Mouse (Mus musculus) cerebellum, adult 2 months (tissue): ENCODE results near the gene Slc28a3. TPM values are rescaled to one million over a fixed set of nuclear protein-coding genes. Genes with fewer than 3 reads are reported as not detected.

Experiments
- DNase-seq, 2 experiments: peaks; one replicate each; pipeline ENCODE4 v3.0.0; 2021
- H3K27ac ChIP-seq: fragments of 200-500 bp; 2 replicates; pipeline ENCODE4 v1.5.1; 2012; ENCODE audit warnings: low read length, control low read depth, inconsistent platforms; ENCODE audit not compliant: insufficient read depth
- H3K27me3 ChIP-seq: fragments of 200-500 bp; 2 replicates; pipeline ENCODE4 v1.6.1; 2012; ENCODE audit warnings: inconsistent platforms, mild to moderate bottlenecking, low read length, moderate library complexity; ENCODE audit not compliant: control insufficient read depth, insufficient read depth
- H3K4me1 ChIP-seq: fragments of 200-500 bp; 2 replicates; pipeline ENCODE4 v1.6.1; 2011; ENCODE audit warnings: low read length; ENCODE audit not compliant: control insufficient read depth, insufficient read depth
- H3K4me3 ChIP-seq: fragments of 200-500 bp; replicated peaks from 2 replicates; pipeline ENCODE3; 2011; ENCODE audit warnings: mild to moderate bottlenecking, low read depth, low read length, control low read depth; ENCODE audit not compliant: insufficient read depth
- CTCF ChIP-seq: fragments of 200-500 bp; IDR thresholded peaks from 2 replicates; pipeline ENCODE4 v1.5.1; 2011; ENCODE audit warnings: low read depth, mild to moderate bottlenecking, control low read depth, low read length, moderate library complexity, borderline replicate concordance; ENCODE audit not compliant: insufficient read depth
- POLR2A ChIP-seq: fragments of 200-500 bp; IDR thresholded peaks from 2 replicates; pipeline ENCODE4 v1.6.1; 2011; ENCODE audit warnings: low read length, control low read depth, borderline replicate concordance; ENCODE audit not compliant: insufficient read depth
- WGBS: fragments of 180-500 bp; shearing (Covaris S2); methylation state at CpG from one replicate; pipeline ENCODE4 v1.1.7; 2018; 5-methylcytosine and 5-hydroxymethylcytosine counted together
- polyA plus RNA-seq: library from polyadenylated mRNA; depleted of rRNA; stranded (reverse); fragments of >200 nt; gene quantifications from 2 replicates; pipeline ENCODE4 v1.2.3, GENCODE M21; 2012

Gene Slc28a3
- polyA plus RNA-seq, 1 experiment, result 0.05 TPM

DNA sequence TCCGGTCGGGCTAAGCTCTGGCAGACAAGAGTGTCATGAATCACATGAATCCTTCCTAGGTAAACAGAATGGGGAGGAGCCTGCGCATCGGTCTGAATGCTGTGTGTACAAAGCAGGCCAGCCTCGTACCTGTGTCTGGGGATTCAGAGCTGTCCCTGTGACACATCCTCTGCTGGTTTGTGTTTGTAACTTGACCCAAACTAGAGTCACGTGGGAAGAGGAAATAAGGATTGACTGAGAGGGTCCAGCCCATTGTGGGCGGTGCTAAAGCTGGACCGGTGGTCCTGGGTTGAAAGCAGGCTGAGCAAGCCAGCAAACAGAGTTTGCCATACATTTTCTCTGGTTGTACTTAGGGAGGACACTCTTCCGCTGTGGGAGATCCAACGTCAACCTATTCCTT, 20.1 kb upstream of the Slc28a3 start:
- DNase-seq, result no peak
- TF ChIP-seq POLR2A (no peak), CTCF (no peak)
- WGBS, result 61% methylated on average over 10 of the region's 10 CpGs

DNA sequence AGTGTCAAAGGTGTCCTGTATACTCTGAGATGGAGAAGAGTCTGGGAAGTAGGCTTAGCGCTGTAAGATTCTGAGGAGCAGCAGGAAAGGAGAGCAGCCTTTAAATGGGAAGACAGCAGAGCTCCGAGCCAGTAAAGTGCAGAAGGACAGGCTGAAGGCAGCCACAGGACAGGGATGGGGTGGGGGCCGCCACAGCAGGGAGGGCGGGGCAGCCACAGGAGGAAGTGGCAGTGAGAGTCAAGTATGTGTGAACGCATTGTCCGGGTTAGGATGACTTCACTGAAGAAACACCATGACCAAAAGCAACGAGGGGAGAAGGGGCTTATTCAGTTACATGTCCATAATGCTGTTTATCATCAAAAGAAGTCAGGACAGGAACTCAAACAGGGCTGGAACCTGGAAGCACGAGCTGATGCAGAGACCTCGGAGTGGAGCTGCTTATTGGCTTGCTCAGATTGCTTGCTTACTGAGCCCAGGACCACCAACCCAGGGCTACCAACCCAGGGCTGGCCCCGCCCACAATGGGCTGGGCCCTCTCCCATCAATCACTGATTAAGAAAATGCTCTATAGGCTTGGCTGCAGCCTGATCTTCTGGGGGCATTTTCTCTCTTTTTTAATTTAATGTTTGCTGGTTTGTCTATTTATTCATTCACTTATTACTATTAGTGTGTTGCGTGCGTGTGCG, 18.8 kb upstream of the Slc28a3 start:
- DNase-seq, result no peak
- Histone ChIP-seq H3K27ac (no peak overlapping the region), H3K4me3 (no peak overlapping the region), H3K27me3 (no peaks in the 10 kb centered on the region), H3K4me1 (no peaks in the 10 kb centered on the region)
- 27% methylated on average over 13 of the region's 13 CpGs for WGBS
- TF ChIP-seq CTCF (no peak), POLR2A (no peak)

More for the DNA sequence above, 20.1 kb upstream of the Slc28a3 start:
- Histone ChIP-seq H3K4me1 (no peaks in the 10 kb centered on the region), H3K27ac (no peak overlapping the region), H3K27me3 (no peaks in the 10 kb centered on the region), H3K4me3 (no peak overlapping the region)

DNA sequence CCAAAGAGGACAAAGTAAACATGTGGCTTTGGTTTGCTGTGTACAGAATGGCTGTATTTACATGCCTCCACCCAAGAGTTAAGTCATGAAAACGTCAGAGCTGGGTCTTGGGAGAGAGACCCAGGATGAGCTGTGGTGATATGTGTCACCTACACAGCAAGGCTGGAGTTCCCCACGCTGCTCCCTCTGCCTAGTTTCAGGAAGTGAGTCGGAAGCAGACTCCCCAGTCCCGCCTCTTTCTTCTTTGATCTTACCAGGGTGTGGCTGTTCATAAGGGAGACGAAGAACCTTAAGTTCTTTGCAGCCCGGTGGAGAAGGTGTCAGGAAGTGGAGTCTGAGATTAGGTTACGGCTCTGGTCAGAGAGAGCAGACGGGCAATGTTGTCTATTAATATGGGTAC, 12.0 kb upstream of the Slc28a3 start:
- H3K4me1 ChIP-seq, result no peaks in the 10 kb centered on the region
- TF ChIP-seq CTCF (no peak), POLR2A (no peak)
- WGBS, result 65% methylated on average over 8 of the region's 8 CpGs
- H3K4me3 ChIP-seq, result no peak overlapping the region
- no peak for DNase-seq
- no peaks in the 10 kb centered on the region for H3K27me3 ChIP-seq
- no peak overlapping the region for H3K27ac ChIP-seq

GRCm38 (mm10) chr13:58619301-58619700, 8.6 kb upstream of the Slc28a3 start:
- no peak overlapping the region for H3K27ac ChIP-seq
- H3K4me1 ChIP-seq, result no peaks in the 10 kb centered on the region
- DNase-seq, result no peak
- no peak overlapping the region for H3K4me3 ChIP-seq
- 85% methylated on average over 5 of the region's 5 CpGs for WGBS
- TF ChIP-seq CTCF, result no peak
- TF ChIP-seq POLR2A, result no peak
- H3K27me3 ChIP-seq, result no peaks in the 10 kb centered on the region

- 24% methylated on average over 7 of the region's 7 CpGs for WGBS
- no peak overlapping the region for H3K4me3 ChIP-seq
- H3K4me1 ChIP-seq, result no peaks in the 10 kb centered on the region
- TF ChIP-seq POLR2A (no peak), CTCF (no peak)
- H3K27me3 ChIP-seq, result no peaks in the 10 kb centered on the region; the same call in 1 of the 2 replicates
- DNase-seq, result no peak
- H3K27ac ChIP-seq, result no peak overlapping the region
These were observed 618 bp downstream of the Slc28a3 start for GRCm38 (mm10) chr13:58610059-58610458.

- no peak for TF ChIP-seq CTCF
- TF ChIP-seq POLR2A, result no peak
- H3K27me3 ChIP-seq, result no peaks in the 10 kb centered on the region
- no peak for DNase-seq
- no peak overlapping the region for H3K4me3 ChIP-seq
- WGBS, result 49% methylated on average over 10 of the region's 10 CpGs
- H3K27ac ChIP-seq, result no peak overlapping the region
- H3K4me1 ChIP-seq, result no peaks in the 10 kb centered on the region
These were observed 9.3 kb downstream of the Slc28a3 start for GRCm38 (mm10) chr13:58601201-58601855.

DNA sequence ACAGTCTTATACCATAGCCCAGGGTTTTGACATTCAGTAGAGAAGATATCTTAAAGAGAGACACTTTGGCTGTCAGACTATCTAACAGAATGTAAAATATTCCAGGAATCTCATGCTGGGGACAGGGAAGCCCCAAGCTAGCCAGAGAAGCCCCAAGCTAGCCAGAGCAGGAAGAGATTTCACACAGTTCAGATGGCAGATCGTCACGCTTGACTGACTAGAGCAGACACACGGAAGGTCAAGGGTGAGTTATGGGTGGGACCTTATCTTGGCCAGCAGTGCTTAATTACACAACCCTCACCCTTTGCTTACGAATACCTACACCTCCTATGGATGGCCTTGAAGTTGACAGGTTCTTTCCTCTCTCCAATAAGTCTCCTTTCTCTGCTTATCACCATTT, 12.1 kb downstream of the Slc28a3 start:
- Histone ChIP-seq H3K27me3 (no peaks in the 10 kb centered on the region), H3K27ac (no peak overlapping the region), H3K4me1 (no peaks in the 10 kb centered on the region), H3K4me3 (no peak overlapping the region)
- WGBS, result 33% methylated on average over 4 of the region's 4 CpGs
- no peak for DNase-seq
- TF ChIP-seq POLR2A (no peak), CTCF (no peak)

- Histone ChIP-seq H3K27me3 (no peaks in the 10 kb centered on the region; the same call in 1 of the 2 replicates), H3K4me3 (no peak overlapping the region), H3K4me1 (no peaks in the 10 kb centered on the region), H3K27ac (no peak overlapping the region)
- TF ChIP-seq CTCF (peak; percentile 32; the same call in 1 of the 2 replicates), POLR2A (no peak)
- WGBS, result 33% methylated on average over 7 of the region's 7 CpGs
- DNase-seq, result peak; percentile 26 to 33
These were observed 17.5 kb downstream of the Slc28a3 start for GRCm38 (mm10) chr13:58593129-58593528.
